Mouse (Mus musculus): ENCODE data around the gene Gm45140. TPM values are rescaled to one million over a fixed set of nuclear protein-coding genes. Genes with fewer than 3 reads are reported as not detected.

The Gm45140 gene
- total RNA-seq, 2 experiments from 2014 or later: 0.74 to 1.3 TPM

DNA sequence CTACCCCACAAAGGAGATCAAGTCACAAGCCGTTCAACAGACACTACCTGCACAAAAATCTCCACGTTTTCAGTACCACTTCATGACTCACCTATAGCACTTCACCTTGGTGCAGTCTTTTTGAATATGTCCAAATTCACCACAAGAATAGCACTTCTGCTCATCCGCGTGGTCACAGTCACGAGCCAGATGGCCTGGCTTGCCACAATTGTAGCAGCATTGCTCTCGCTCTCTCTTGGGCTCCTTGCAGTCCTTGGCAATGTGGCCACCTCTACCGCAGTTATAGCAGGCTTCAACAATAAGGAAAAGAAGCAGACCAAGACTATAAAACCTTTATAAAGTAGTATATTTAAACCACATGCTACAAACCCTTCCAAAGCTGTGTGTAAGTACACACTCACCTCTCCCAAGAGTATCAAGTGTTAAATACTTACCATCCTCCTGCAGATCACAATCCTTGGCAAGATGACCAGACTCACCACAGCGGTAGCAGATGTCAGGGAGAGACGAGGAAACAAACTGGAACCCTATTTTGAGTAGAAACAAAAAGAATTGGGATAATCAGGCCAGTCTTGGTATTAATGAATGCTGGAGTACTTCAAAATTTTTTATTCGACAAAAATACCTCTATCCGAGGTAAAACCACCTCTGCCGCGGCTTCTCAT lies 9.6 kb upstream of the Gm45140 start:
- no peak for DNase-seq

DNA sequence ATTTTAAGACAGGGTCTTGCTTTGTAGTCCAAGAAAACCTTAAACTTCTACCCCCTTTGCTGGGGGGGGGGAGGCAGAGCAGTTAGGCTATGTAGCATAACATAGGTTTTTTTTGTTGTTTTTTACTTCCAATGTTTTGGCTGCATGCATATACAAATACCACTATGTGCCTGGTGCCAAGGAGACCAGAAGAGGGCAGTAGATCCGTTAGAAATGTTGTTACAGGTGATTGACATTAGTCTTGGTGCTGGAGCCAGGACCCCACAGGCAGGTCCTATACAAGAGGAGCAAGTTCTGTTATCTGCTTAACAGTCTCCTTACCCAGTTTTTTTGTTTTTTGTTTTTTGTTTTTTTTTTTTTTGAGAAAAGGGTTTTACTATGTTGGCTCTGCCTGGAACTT lies 6.7 kb upstream of the Gm45140 start:
- no peak for DNase-seq

DNA sequence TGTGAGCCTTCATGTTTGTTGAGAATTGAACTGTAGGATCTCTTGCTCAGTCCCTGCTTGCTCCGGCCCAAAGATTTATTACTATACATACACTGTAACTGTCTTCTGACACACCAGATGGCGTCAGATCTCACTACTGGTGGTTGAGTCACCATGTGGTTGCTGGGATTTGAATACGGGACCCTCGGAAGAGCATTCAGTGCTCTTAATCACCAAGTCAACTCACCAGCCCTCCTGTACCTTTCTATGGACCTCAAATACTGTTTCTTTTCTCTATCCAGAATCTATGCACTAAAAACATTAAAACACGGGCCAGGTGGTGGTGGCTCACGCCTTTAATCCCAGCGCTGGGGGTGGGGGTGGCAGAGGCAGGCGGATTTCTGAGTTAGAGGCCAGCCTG lies 6.0 kb upstream of the Gm45140 start:
- no peak for DNase-seq

DNA sequence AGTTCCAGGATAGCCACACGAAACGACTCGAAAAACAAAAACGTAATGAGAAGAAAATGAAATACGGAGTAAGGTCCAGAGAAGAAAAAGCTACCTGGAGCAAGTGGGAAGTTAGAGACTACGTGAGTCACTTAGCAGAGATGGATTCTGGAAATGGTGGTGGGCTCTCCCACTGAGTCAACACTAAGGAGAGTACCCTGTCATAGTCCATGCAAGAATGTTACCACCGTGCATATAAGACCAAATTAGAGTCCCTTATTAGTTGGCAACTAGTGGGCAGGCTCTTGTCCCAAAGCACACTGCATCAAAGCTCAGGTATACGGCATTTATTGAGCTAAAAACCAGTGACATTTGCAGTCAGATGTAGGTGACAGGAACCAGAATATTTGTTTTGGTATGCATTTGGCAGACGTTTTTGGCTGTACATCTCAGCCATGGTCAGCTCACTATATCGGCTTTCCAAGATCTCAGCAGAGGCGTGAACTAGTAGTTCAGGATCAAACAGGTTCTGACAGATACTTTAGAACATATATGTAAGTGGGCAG lies 4.3 kb upstream of the Gm45140 start:
- DNase-seq: no peak

DNA sequence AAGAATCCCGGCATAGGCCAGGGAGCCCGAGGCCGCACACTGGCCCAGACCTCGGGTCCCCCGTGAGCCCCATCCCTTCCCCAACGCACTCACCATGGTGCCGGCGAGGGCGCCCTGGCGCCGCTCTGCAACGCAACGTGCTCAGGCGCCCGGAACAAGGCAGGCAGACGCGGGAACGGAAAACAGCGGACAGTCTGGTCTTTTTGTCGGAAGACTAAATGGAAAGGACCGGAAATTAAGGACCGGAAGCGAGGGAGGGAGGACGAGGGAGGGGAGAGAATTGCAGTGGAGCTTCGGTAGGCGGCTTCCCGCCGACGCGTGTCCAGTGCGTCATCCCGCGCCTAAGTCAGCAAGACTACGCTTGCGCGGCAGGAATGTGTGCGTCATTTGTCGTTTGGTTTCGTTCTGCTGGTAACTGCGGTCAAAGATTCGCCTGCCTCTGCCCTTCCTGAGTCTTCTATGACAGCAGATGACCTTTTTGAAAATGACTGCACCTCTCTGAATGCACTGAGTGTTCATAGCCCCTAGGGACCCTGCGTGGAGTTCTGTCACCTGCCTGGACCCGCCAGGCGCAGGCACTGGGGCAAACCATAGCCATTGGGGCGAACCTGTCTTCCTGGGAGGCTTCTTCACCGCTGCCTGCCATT lies 3.1 kb upstream of the Gm45140 start, which contains the start of gene Isy1:
Isy1 (minus strand) TSS at position 248 of the 647 bp plus-strand sequence.
- DNase-seq: peak; percentile 95 to 97

DNA sequence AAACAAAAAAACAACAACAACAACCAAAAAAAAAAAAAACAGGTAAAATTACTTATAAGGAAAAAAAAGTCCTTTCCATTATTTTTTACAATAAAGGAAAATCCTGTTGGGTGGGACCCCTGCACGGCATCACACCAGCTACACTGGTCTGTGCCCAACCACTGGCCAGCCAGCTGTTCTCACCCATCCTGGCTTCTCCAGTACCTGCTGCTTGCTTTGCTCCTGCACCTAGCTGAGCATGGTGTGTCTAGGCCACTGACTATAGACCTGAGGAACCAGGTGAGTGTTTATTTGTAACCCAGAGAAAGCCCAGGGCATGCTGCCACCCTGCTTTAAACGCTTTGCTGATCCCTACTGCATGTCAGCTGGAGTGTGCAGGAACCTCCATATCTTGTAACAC lies 15.2 kb downstream of the Gm45140 start:
- DNase-seq: no peak

DNA sequence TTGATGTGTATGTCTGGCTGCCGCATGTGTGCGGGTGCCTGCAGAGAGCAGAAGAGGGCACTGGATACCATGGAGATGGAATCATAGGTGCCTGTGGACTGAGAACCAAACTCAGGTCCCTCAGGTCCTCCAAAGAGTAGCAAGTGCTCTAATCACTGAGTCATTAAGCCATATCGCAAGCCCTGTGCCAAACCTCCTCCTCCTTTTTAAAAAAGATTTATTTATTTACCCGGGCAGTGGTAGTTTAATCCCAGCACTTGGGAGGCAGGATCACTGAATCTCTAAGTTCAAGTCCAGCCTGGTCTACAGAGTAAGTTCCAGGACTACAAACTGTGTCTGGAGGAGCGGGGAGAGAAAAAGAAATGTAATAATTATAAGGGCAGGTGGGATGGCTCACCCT lies 21.1 kb downstream of the Gm45140 start:
- no peak for DNase-seq

DNA sequence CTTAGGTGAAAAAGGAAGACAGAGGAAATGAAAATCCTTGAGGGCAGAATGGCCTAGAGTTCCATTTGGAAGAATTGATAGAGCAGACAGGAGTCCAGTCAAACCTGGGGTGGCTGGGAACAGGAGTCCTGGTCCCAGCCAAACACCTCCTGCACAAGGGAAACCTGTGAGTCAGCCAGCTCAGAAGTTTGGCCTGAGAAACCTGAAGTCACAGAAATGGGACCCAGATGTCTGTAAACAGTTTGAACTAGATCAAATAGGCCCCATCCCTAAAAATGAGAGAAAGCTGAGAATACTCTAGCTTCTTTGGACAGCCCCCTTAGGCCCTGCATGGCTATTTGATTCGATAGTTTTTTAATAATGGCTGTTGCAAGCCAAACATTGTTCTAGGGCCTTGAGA lies 22.9 kb downstream of the Gm45140 start:
- no peak for DNase-seq

DNA sequence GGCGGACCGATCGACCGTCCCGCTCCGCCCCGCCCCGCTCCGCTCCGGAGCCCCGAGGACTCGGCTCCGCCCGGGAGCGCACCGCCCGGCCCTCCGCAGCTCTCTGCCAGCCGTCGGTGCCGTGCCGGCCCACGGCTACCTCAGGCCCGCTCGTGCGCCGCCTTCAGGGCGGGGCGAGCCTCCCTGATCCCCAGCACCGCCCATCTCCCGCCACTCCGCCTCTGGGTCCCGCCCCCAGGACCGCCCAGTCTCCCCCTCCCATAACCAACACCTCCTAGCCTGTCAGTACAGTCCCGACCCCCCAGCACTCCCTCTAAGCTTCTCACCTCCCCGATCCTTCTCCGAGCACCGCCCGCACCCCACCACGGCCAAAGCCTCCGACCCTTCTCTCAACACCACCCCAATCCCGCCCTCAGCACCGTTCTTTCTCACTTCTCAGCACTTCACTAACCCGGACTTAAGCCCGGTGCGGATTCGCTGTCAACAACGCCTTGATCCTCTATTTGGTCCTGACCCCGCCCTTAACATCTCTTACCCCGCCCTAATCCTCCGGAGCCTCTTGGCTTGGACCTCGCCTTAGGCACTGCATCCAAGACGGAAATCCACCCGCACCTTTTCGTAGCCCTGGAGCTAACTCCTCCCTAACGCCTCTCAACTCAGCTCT lies 23.8 kb downstream of the Gm45140 start, which contains the start of gene Rab43:
Rab43 (minus strand) TSS at position 490 of the 664 bp plus-strand sequence.
- peak; percentile 97 for DNase-seq

DNA sequence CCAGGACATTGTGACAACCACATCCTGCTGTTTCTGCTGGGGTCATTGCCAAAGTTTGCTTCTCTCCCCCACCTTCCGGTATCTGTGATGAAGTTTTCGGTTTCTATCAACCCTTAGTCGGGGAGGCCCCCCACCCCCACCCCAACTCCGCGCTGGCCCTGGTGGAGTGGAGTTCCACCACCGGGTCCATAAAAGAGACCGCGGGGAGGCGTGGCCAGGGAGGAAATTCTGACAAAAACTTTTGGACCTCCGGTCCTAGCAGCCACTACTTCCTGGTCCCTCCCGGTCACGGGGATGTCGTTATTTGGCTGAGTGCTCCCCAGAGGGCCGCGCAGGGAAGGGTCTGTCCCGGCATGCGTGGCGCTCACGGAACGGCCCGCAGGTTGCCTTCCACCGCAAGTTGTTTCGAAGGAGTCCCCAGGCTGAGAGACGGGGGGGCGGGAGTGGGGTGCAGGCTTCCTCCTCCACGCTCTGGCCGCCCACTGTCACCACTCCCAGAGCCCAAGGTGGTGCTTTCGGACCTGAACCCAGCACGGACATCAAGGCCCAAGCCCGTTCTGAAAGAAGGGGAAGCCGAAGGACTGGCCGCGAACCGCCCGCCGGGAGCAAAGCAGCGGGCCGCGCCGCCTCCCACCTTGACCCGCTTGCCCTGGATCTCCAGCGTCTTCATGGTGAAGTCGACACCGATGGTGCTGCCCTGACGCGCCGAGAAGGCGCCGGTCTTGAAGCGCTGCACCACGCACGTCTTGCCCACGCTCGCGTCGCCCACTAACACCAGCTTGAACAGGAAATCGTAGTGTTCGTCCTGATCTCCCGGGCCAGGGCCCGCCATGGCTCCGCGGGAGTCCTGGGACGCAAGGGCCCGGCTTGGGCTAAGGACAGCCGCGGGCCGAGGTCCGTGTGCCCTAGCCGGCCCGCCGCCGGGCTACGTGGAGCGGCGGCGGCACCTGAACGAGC lies 24.6 kb downstream of the Gm45140 start:
- peak; percentile 83 to 90 for DNase-seq

DNA sequence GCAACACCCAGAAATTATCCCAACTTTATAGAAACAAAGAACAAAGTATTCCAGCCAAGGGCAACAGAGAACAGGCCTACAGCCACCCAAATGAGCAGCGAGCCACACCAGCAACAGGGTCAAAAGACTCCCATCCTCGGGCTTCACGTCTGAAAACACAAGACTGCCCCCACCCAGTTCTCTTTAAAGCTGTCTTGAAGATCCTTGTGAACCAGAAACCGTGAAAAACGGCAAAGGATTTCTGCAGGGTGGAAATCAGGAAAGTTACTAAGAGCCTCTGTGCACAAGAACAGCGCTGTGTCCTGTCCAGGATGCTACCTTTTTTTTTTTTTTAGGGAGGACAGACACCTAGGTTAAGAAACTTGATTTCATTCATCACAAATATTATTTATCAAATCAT lies 25.3 kb downstream of the Gm45140 start:
- no peak for DNase-seq

DNA sequence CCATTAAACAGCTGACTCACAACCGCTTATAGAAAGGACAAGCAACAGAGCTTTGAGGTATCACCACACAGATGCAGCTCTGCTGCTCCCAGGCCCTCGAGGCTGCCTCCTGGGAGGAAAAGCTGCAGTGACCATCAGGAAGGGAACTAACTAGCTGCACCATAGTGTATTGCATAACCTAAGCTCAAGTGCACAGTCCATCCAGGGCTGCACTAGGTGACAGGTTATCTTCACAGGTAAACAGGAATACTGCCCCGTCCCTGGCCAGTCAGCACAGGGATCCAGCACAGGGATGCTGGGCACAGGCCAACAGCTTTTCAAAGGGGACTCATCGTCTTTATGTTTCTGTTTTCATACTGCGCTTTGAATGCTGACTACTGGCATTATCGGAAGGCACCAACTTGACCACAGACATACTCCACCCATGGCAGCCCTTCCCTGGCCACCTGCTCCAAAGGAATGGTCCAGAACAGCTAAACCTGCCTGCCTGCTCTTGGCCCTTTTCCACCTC lies 25.9 kb downstream of the Gm45140 start:
- no peak for DNase-seq

DNA sequence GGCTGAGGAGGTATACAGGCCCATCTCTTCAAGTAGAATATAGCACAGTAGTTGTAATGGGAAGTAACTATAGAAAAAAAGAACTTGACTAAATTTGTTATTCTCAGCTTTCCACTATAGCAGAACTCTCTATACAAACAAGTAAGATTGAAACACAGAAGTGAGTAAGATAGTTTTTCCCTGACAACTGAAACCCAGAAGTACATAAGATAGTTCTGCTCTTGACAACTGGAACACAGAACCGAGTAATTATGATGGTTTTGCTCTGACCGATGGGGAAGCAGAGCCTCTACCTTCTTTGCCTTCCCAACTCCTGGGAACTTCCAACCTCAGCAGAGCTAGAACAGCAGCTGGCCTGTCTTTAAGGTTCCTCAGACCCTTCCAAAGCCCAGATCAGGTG lies 26.5 kb downstream of the Gm45140 start:
- DNase-seq: no peak

DNA sequence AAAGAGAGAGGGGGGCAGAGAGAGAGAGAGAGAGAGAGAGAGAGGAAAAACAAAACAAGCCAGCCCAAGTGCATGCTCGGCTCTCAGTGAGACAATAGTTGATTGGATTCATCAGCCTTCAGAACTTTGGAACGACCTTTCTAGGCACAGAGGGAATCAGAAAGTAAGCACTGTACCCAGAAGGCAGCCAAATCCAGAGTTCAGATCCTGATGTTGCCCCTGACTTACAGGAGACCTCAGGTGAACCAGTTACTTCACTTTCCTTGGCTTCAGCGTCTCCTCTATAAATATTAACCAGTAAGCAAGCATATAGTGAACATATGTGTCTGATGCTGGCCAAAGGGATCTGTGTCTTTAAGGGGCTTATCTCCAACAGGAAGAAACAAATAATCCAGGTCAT lies 27.1 kb downstream of the Gm45140 start:
- DNase-seq: no peak

DNA sequence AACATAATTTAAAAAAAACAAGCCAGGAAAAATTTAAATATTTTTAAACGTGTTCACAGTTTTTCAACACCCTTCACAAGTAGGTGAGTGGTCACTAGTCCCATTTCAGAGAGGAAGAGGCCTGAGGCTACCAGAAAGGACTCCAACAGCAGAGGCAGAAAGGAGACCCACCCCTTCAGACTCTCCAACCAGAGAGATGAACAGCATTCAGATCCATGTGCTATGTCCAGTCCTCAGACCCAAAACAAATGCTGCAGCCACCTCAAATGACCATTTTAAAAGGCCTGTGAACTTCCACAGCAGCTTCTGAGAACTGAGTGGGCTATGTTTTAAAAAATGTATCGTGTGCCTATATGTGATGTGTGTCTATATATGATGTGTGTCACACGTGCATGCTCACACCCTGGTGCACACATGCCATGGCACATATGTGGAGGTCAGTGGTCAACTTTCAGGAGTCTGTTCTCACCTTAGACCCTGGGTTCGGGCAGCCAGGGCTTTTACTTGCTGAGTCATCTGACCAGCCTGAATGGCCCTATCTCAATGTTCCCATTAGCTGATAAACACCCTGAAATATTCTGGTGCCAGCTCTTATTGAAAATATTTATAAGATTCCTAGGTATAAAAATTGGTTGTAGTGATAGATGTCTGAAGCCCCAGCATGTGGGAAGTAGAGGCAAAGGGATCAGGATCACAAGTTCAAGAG lies 27.7 kb downstream of the Gm45140 start:
- no peak for DNase-seq

DNA sequence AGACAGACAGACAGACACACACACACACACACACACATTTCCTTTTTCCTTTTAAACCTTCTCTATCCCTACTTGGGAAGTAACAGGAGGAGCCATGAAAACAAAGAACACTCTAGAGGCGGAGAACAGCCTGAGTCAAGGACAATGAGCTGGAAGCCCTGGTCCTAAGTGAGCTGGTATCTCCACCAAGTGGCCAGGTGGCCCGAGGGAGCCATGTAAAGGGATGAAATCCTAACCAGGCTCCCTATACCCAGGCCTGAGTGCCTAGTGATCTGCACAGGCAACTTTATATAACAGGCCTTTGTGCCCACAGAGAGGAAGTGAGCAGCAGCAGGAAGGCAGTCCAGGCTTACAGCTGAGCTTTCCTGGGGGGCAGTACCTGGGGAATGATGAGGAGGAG lies 28.7 kb downstream of the Gm45140 start:
- DNase-seq: no peak

DNA sequence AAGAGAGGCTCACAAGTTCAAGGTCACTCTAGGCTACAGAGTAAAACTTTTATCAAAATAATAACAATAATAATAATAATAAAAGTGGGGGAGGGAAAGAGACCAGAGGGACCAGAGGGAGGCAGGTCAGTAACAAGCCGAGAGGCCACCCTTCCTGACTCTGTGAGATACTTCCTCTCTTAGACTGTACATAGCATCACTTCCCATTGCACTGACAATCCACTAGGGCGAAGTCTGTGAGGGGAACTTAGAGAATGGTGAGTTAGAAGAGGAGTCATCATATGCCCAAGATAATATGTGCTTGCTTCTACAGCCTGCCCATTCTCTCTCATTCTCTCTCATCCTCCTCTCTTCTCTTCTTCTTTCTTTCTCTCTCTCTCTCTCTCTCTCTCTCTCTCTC lies 29.6 kb downstream of the Gm45140 start:
- peak in 1 of 2 experiments; percentile 29 for DNase-seq

DNA sequence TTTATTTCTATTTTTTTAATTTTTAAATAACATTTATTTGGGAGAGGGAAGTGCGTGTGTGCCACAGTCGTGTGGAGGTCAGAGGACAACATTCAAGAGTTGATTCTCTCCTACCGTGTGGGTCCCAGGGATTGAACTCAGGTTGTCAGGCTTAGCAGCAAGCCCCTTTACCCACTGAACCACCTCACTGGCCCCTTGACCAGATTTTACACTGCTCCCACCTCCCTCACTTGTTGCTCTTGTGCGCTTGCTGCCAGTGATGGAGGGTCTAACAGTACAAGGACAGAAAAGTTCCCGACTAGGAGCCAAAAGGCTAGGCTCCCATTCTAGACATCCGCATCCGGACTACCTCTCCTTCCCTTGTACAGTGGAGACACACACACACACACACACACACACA lies 30.1 kb downstream of the Gm45140 start:
- DNase-seq: no peak

DNA sequence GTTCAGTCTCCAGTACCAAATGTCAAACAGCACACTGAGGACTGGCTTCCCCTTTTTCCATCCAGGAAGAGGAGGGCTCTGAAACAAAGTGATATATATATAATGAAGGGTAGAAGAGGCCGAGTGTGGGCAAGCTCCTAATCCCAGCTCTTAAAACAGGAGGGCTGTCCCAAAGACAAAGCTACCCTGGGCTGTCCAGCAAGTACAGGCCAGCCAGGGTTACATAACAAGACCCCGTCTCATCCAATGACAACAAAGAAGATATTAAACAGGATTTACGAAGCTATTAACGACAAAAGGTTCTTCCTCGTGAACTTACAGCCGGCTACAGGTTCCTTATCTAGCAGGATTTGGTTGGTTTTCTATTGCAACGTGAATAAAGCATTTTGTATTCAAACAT lies 30.7 kb downstream of the Gm45140 start:
- DNase-seq: no peak

DNA sequence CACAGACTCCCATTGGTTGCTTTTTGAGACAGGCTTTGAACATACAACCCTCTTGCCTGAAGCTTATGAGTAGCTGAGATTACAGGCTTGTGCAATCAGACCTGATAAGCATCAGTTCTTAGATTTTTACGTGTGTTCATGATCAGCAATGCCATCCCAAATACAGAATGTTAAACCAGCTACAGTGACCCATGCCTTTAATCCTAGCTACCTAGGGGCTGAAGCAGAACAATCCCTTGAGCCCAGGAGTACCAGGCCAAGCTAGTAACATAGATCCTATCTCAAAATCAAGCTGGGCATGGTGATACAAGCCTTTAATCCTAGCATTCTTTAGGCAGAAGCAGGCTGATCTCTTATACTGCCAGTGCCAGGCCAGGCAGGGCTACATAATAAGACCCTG lies 31.6 kb downstream of the Gm45140 start:
- no peak for DNase-seq

DNA sequence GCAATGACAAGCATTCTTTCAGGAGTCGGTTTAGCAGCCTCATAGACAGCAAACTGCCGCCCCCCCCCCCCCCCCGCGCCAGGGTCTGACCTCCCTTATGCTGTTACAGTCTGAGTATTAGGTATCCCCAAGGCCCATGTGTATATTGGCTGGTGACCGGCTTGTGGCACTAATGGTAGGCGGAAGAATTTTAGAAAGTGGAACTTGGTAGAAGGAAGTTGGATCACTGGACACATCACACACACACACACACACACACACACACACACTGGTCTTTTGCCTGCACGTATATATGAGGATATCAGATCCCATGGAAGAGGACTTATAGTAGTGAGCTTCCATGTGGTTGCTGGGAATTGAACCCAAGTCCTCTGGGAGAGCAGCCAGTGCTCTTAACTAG lies 33.1 kb downstream of the Gm45140 start:
- DNase-seq: no peak

Data from heart, adult 18-20 months (tissue).